Mouse (Mus musculus): ENCODE data around the gene Tenm4.

The Tenm4 gene

GRCm38 (mm10) chr7:96654206-96654605 is 483.2 kb downstream of the Tenm4 start:
- DNase-seq, result peak; percentile 6

DNA sequence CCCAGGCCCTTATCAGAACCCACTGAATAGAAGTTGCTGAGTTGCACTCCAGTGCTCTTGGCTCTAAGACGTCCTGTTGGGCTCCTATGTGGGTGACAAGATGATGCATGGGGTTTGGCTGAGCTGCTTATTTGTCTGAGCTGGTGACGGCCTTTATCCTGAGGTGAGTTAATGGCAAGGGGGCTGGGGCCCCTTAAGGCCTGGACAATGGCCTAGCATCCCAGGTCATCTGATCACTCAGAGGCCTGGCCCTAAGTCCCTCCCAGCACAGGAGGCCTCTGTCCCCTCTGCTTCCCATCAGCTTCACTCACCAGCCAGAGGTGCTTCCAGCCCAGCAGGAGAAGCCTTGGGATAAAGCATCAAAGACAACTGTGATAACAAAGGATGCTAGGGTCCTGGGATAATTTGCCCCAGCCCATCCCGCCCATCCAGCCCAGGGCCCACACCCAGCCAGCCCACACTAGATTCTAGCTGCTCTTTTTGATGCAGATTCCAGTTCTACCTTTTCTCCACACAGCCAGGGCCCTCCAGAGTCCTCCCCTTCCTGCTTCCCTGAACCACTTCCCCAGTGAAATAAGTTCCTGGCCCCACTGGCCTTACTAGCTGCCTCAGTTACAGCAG is 484.2 kb downstream of the Tenm4 start:
- DNase-seq, result no peak

DNA sequence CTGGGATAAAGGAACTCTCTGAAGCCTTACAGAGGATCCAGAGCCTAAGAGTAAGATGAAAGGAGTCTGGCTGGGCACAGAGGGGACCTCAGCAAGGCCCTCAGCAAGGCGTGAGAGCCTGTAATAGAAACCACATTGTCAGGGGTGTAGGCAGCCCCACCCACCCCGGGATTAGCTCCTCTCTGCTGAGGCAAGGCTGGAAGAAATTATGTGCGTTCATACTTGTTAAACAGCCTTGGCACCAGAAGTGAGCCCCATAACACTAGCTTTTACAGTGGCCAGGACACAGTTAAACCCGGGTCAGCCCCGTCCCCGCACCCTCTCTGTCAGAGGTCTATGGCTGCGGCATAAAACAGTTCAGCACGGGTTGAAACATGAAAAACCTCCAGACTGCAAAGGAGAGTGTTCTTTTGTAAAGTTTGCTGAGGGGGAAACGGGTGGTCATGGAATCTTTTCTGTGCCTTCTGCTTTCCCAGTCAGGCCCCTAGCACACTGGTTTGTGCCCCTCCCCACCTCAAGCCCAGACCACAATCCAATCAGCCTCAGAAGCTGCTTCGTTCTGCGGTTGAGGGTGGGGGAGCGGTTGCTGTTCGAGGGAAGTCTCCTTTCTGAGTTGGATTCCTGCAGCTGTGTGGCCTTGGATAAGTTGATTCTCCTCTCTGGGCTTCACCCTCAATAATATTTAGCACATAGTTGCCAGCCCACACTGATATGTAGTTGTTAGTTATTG is 486.2 kb downstream of the Tenm4 start:
- peak; percentile 12 for DNase-seq

- DNase-seq, result no peak
Observed at GRCm38 (mm10) chr7:96657857-96658580, 487.0 kb downstream of the Tenm4 start.

DNA sequence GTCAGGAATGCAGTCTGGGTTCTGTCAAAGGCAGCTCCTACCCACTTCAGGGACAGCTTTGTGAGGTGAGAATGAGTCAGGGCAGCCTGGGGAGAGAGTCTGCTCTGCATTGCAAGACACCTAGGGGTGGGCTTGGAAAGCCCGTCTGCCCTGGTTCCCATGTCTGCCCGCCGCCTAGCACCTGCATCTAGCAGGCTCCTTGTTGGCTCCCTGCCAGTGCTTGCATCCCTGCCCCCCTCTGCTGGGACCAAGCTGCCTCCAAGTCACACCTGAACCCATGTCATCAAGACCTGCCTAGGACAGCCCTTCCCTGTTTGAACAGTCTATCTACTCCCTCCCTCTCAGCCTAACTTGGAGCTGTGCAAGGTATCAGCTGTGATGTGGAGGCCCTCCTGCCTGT is 489.9 kb downstream of the Tenm4 start:
- no peak for DNase-seq

- DNase-seq, result no peak
Observed at GRCm38 (mm10) chr7:96661352-96662169, 490.5 kb downstream of the Tenm4 start.

- DNase-seq, result no peak
Observed at GRCm38 (mm10) chr7:96663336-96663735, 492.3 kb downstream of the Tenm4 start.

- DNase-seq, result no peak
Observed at GRCm38 (mm10) chr7:96666366-96666896, 495.4 kb downstream of the Tenm4 start.

GRCm38 (mm10) chr7:96667688-96668087 is 496.6 kb downstream of the Tenm4 start:
- no peak for DNase-seq

DNA sequence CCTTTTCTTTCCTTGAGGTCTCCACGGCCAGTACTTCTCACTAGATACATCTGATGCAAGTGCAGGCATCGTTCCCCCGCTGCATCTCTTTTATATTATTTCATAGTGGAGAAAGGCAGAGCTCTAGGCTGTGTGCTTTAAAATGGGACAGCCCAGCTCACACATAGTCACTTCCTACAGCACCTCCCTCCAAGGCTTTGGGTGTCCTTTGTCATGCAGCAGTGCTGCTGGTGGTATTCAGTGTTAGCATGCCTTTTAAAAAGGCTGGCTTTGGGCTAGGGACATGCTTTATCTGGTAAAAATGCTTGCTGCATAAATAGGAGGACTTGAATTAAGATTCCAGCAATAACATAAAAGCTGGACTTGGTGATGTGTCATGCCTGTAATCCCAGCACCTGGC is 499.0 kb downstream of the Tenm4 start:
- no peak for DNase-seq

- no peak for DNase-seq
Observed at GRCm38 (mm10) chr7:96672322-96672914, 501.4 kb downstream of the Tenm4 start.

GRCm38 (mm10) chr7:96677082-96677481 is 506.0 kb downstream of the Tenm4 start:
- no peak for DNase-seq

GRCm38 (mm10) chr7:96678236-96678635 is 507.2 kb downstream of the Tenm4 start:
- no peak for DNase-seq

DNA sequence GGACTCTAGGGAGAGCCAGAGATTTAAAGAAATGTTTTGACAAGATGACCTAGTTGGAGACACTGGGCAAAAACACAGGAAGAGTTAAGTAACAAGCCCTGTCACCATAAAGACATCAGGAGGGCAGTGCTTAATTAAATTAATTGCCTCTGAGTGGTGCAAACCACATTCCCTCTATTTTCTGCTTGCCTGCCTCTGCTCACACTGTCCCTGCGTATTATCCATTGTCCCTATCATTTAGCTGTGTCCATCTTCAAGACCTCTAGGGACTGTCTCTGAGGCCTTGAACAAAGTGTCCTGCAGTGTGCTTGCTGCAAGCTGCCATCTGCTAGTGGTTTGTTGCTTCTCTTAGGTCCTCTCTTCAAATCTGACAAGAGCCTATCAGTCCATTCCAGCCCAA is 508.7 kb downstream of the Tenm4 start:
- DNase-seq, result no peak

- no peak for DNase-seq
Observed at GRCm38 (mm10) chr7:96680405-96680804, 509.4 kb downstream of the Tenm4 start.

GRCm38 (mm10) chr7:96681808-96682207 is 510.8 kb downstream of the Tenm4 start:
- DNase-seq, result no peak

- no peak for DNase-seq
Observed at GRCm38 (mm10) chr7:96688141-96688540, 517.1 kb downstream of the Tenm4 start.

GRCm38 (mm10) chr7:96701097-96701845 is 530.2 kb downstream of the Tenm4 start:
- no peak for DNase-seq

DNA sequence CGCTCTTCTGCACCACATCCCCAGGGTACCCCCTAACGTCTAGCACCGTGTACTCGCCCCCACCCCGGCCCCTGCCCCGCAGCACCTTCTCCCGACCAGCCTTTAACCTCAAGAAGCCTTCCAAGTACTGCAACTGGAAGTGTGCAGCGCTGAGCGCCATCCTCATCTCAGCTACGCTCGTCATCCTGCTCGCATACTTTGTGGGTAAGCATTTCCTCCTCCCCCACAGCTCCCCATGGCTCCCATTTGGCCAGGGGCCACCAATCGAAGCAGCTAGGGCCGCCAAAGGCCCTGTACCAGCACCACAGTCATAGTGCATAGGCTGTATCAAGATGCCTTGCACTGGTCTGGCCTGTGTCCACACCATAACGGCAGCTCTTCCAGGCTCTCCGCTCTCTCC is 532.9 kb downstream of the Tenm4 start:
- DNase-seq, result no peak

- DNase-seq, result no peak
Observed at GRCm38 (mm10) chr7:96705307-96706129, 534.5 kb downstream of the Tenm4 start.

DNA sequence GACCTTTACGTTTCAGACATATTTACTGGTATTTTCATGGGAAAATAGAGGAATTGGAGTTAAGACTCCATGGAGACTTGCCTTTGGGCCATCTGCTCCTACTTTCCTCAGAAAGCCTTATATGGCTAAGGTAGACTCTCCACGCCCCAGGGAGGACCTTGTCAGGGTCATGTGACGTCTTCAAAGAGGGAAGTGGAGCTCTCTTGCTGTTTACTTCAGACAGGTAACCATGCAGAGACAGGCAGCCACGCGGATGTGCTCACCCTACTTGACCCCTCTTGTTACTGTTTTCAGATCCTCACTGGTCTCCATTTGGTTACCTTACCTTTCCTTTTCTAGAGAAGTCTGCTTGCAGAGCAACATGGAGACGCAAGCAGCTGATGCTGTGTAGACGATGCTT is 535.5 kb downstream of the Tenm4 start:
- DNase-seq, result no peak

Measured in thymus, postnatal 14 days (tissue).